Mouse (Mus musculus) liver, adult 2 months (tissue): ENCODE results near the gene Arid5a.

Experiments used
- CTCF ChIP-seq: fragments of 200-500 bp; IDR thresholded peaks from 2 replicates; pipeline ENCODE4 v1.5.1; 2011; ENCODE audit warnings: low read depth, low read length, control low read depth
- POLR2A ChIP-seq: fragments of 200-500 bp; IDR thresholded peaks from 2 replicates; pipeline ENCODE4 v1.6.1; 2011; ENCODE audit warnings: low read length, control low read depth; ENCODE audit not compliant: insufficient read depth; ENCODE audit errors: extremely low read depth

DNA sequence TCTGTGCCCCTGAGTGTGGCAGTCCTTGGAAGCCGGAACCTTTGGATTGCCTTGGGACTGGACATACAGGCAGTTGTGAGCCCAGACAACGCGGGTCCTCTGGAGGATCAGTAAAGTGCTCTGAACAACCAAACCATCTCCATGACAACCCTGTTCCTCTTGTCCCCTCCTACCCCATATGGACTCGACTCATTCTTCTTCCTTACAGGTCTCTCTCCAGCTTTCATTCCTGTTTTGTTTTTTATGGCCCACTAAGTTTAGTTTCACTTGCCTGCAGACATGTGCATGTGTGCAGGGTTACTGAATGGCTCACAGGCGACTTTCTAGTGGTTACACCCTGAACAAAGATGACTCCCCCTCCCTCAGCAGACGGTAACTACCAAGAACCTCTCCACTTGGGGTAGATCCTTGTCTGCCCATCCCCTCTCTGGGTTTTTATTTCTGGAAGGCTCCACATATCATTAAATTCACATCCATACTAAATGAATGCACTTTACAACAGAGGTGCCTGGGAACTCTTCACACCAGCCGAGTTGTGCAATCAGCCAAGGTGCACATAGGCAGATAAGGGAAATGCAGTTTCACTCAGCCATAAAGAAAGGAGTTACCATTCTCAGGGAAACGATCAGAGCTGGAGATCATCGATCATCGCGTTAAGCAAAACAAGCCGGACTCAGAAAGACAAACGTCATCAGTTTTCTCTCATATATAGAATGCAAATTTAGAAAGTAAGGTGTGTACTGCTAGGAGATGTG lies 31.7 kb upstream of the Arid5a start:
- TF ChIP-seq CTCF (no peak), POLR2A (no peak)
